9 mouse cellular contexts compared by ENCODE assay signal in genomic region chr5:36485306-36485705, GRCm38 (mm10). TPM values are rescaled to one million over a fixed set of nuclear protein-coding genes. Genes with fewer than 3 reads are reported as not detected.
DNase-seq lines count a peak whose midpoint lies in the region; ATAC-seq and TF ChIP-seq lines count a peak whose summit lies in the region.
"Had no signal": no experiment of that assay in that cellular context is flagged by ENCODE, and none has a peak within 500 bp of the region (broad histone marks: within the 10 kb centered on the region; RNA-seq: fewer than 3 reads in every experiment).

No protein-coding gene starts in this region.

- intact Hi-C loops in gastrocnemius, postnatal 14 days (cut with DNase I; ENCODE audit: low total_unique reads): loop anchor here (10.0 kb wide), 1 partner anchor 99 kb away; no protein-coding TSS in a partner anchor

- peak overlapping the region; percentile 54; the same call in 1 of the 2 replicates for H3K9ac ChIP-seq in lung, embryonic 16.5 days (ENCODE audit: low read length)
- H3K9ac ChIP-seq in embryonic facial prominence, embryonic 15.5 days: no peak overlapping the region
- peak overlapping the region; percentile 56; the same call in 1 of the 2 replicates for H3K9ac ChIP-seq in limb, embryonic 14.5 days (ENCODE audit: low read depth, low read length, severe bottlenecking)

- no peak overlapping the region for H3K27ac ChIP-seq in lung, embryonic 16.5 days (ENCODE audit: low read length)
- no peak overlapping the region for H3K27ac ChIP-seq in embryonic facial prominence, embryonic 15.5 days (replicated peaks)
- H3K27ac ChIP-seq in limb, embryonic 14.5 days (replicated peaks; ENCODE audit: low read depth, low read length): no peak overlapping the region

- no peak for ATAC-seq in lung, embryonic 16.5 days (ENCODE audit: low read depth)
- ATAC-seq in embryonic facial prominence, embryonic 15.5 days (ENCODE audit: insufficient number of reproducible peaks, low FRiP score, low TSS enrichment, low read depth): no peak
- no peak for ATAC-seq in limb, embryonic 14.5 days (ENCODE audit: low FRiP score, low read depth)

- H3K4me2 ChIP-seq in lung, embryonic 16.5 days (ENCODE audit: low read depth, low read length): peak overlapping the region; percentile 97
- peak overlapping the region; percentile 98 for H3K4me2 ChIP-seq in embryonic facial prominence, embryonic 15.5 days (replicated peaks)
- H3K4me2 ChIP-seq in limb, embryonic 14.5 days (replicated peaks; ENCODE audit: low read depth, low read length, severe bottlenecking): peak overlapping the region; percentile 81

- 29% methylated on average over 19 of the region's 19 CpGs for WGBS in lung, embryonic 16.5 days
- 39% methylated on average over 19 of the region's 19 CpGs for WGBS in embryonic facial prominence, embryonic 15.5 days
- 39% methylated on average over 19 of the region's 19 CpGs for WGBS in limb, embryonic 14.5 days

- no peaks in the 10 kb centered on the region for H3K9me3 ChIP-seq in lung, embryonic 16.5 days (ENCODE audit: control insufficient read depth, low read length)
- no peaks in the 10 kb centered on the region for H3K9me3 ChIP-seq in embryonic facial prominence, embryonic 15.5 days (replicated peaks)
- H3K9me3 ChIP-seq in limb, embryonic 14.5 days (ENCODE audit: control insufficient read depth, low read length): no peaks in the 10 kb centered on the region

- peaks cover 18% of the 10 kb centered on the region for H3K4me1 ChIP-seq in lung, embryonic 16.5 days (replicated peaks; ENCODE audit: control insufficient read depth, insufficient read depth, low read length)
- H3K4me1 ChIP-seq in embryonic facial prominence, embryonic 15.5 days: peaks cover 31% of the 10 kb centered on the region
- H3K4me1 ChIP-seq in limb, embryonic 14.5 days (ENCODE audit: control insufficient read depth, insufficient read depth, low read length): peaks cover 15% of the 10 kb centered on the region

- H3K36me3 ChIP-seq in lung, embryonic 16.5 days (ENCODE audit: control insufficient read depth, insufficient read depth, low read length): no peaks in the 10 kb centered on the region
- no peaks in the 10 kb centered on the region for H3K36me3 ChIP-seq in embryonic facial prominence, embryonic 15.5 days
- H3K36me3 ChIP-seq in limb, embryonic 14.5 days (ENCODE audit: control insufficient read depth, insufficient read depth, low read length): no peaks in the 10 kb centered on the region
- no peaks in the 10 kb centered on the region; the same call in 1 of the 2 replicates for H3K36me3 ChIP-seq in splenic B cell, adult 2 months (ENCODE audit: control insufficient read depth, insufficient read depth, low read length, poor library complexity, severe bottlenecking)

- peak overlapping the region; percentile 62 for H3K4me3 ChIP-seq in lung, embryonic 16.5 days (ENCODE audit: low read length)
- peak overlapping the region; percentile 92 for H3K4me3 ChIP-seq in embryonic facial prominence, embryonic 15.5 days (replicated peaks)
- peak overlapping the region; percentile 89; the same call in 1 of the 2 replicates for H3K4me3 ChIP-seq in limb, embryonic 14.5 days (replicated peaks; ENCODE audit: low read length)

- TF ChIP-seq POLR2A in limb, embryonic 14.5 days (IDR thresholded peaks at IDR 0.05; ENCODE audit: borderline replicate concordance, extremely low read depth, insufficient read depth, insufficient read length): no peak

- peaks cover 15% of the 10 kb centered on the region for H3K27me3 ChIP-seq in lung, embryonic 16.5 days (ENCODE audit: control insufficient read depth, insufficient read depth, low read depth, low read length)
- peaks cover 15% of the 10 kb centered on the region for H3K27me3 ChIP-seq in embryonic facial prominence, embryonic 15.5 days
- peaks cover 16% of the 10 kb centered on the region for H3K27me3 ChIP-seq in limb, embryonic 14.5 days (ENCODE audit: control insufficient read depth, insufficient read depth, low read length)
- no peaks in the 10 kb centered on the region for H3K27me3 ChIP-seq in splenic B cell, adult 2 months (ENCODE audit: control insufficient read depth, insufficient read depth, low read length, poor library complexity, severe bottlenecking)

- no peak for DNase-seq in lung, postnatal 10 days
- DNase-seq in limb, embryonic 14.5 days (ENCODE audit: low spot score): no peak
- DNase-seq in splenic B cell, adult 2 months (ENCODE audit: low read depth, low spot score): peak; percentile 39
- DNase-seq in layer of hippocampus, adult 8-10 months (ENCODE audit: low spot score in 2 of 2): no peak
- DNase-seq in thymus, postnatal 36 days: no peak
- no peak for DNase-seq in gastrocnemius, postnatal 14 days
- DNase-seq: lung, adult 2 months had no signal

RNA-seq across cellular contexts. Expression of gene Ccdc96, which starts 0.9 kb away (rescaled TPM):
- 2.1 and 2.6 TPM in 2 replicates for polyA plus RNA-seq in lung, embryonic 16.5 days (2015; fragmentation: Nextera tagmentation; extraction: Ambion mirVana)
- polyA plus RNA-seq in embryonic facial prominence, embryonic 15.5 days (2015; fragmentation: Nextera tagmentation; extraction: Ambion mirVana): 2.0 and 3.8 TPM in 2 replicates
- polyA plus RNA-seq in limb, embryonic 14.5 days (2012; rRNA removed): 0.09 and 0.11 TPM in 2 replicates
- 0.08 and 0.15 TPM in 2 replicates for polyA plus RNA-seq in limb, embryonic 14.5 days (2014; fragmentation: Nextera tagmentation; extraction: Ambion mirVana)
- total RNA-seq in layer of hippocampus, adult 8-10 months (2022): 1 to 10 TPM in 3 of 4 experiments, under 1 TPM in 1; 0.87 to 1.7 (median 1.2) TPM
- total RNA-seq in gastrocnemius, postnatal 14 days (2021): under 1 TPM in 1 of 2 experiments, not detected in 1; 0.16 TPM

RNA-seq across cellular contexts. Expression of gene Tada2b, which starts 1.2 kb away (rescaled TPM):
- 1.6 and 1.8 TPM in 2 replicates for polyA plus RNA-seq in lung, embryonic 16.5 days (2015; fragmentation: Nextera tagmentation; extraction: Ambion mirVana)
- 1.8 and 2.3 TPM in 2 replicates for polyA plus RNA-seq in embryonic facial prominence, embryonic 15.5 days (2015; fragmentation: Nextera tagmentation; extraction: Ambion mirVana)
- 11.0 and 12.1 TPM in 2 replicates for polyA plus RNA-seq in limb, embryonic 14.5 days (2012; rRNA removed)
- 3.7 and 4.6 TPM in 2 replicates for polyA plus RNA-seq in limb, embryonic 14.5 days (2014; fragmentation: Nextera tagmentation; extraction: Ambion mirVana)
- total RNA-seq in layer of hippocampus, adult 8-10 months (2022): 10 to 100 TPM; 35.2 to 37.2 (median 36.3) TPM
- total RNA-seq in gastrocnemius, postnatal 14 days (2021): 10 to 100 TPM; 11.8 to 12.2 TPM

RNA-seq across cellular contexts. Expression of gene Grpel1, which starts 20.5 kb away (rescaled TPM):
- 47.5 and 48.2 TPM in 2 replicates for polyA plus RNA-seq in lung, embryonic 16.5 days (2015; fragmentation: Nextera tagmentation; extraction: Ambion mirVana)
- 48.9 and 49.2 TPM in 2 replicates for polyA plus RNA-seq in embryonic facial prominence, embryonic 15.5 days (2015; fragmentation: Nextera tagmentation; extraction: Ambion mirVana)
- 18.5 and 22.9 TPM in 2 replicates for polyA plus RNA-seq in limb, embryonic 14.5 days (2012; rRNA removed)
- polyA plus RNA-seq in limb, embryonic 14.5 days (2014; fragmentation: Nextera tagmentation; extraction: Ambion mirVana): 52.8 and 52.9 TPM in 2 replicates
- total RNA-seq in layer of hippocampus, adult 8-10 months (2022): 10 to 100 TPM; 20.7 to 22.7 (median 21.3) TPM
- 10 to 100 TPM; 34.2 to 38.3 TPM for total RNA-seq in gastrocnemius, postnatal 14 days (2021)
